Mouse (Mus musculus): ENCODE data around the gene Slit3.

Slit3 gene

DNA sequence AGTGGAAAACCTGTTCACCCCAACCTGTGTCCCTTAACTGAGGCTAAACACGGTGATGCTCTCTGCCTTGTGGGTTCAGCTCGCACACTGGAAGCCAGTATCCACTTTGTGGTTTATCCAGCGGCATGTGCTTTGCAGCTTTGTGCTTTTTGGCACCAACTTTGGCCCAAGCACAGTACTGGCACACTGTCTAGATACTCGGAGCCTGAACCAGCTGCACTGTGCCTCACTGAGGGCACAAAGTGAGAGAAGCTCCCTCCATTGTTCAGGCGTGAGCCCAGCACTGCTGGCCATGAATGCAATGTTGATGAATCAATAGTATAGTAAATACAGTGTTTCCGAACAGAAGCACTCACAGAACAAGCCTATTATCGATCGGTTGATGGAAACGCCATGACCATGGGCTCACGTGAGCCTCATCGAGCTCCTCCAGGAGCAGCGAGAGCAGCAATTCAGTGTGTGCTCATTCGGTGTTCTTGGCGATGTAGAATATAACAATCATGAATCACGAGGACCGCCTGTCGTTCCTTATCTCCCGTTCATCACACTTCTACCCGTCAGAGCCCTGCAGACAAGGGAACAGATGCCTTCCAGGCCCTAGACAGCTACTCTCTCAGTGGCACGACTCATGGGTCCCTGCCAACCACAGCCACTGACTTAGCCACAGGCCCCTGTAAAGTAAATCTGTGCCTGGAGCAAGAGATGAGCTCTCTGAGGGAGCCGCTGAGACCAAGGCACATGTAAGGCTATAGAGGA is 503.7 kb downstream of the Slit3 start:
- DNase-seq (ENCODE audit: low read depth, low spot score) = peak; percentile 70

DNA sequence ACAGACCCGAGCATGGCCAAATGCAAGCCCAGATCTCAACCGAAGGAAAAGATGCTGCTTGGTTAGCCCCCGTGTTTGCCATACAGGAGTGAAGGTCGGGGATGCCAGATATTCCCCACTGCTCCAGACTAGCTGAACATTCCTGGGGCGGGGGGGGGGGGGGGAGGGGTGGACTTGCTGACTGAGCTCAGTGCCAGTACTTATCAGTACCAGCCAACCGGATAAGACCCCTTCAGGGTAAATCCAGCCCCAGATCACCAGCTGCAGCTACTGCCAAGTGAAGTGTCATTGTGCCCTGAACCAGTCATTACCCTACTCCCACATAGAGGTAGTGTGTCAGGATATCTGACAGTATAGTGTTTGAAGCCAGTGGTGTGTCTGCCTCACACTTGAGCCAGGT is 504.6 kb downstream of the Slit3 start:
- DNase-seq (ENCODE audit: low read depth, low spot score) = no peak

DNA sequence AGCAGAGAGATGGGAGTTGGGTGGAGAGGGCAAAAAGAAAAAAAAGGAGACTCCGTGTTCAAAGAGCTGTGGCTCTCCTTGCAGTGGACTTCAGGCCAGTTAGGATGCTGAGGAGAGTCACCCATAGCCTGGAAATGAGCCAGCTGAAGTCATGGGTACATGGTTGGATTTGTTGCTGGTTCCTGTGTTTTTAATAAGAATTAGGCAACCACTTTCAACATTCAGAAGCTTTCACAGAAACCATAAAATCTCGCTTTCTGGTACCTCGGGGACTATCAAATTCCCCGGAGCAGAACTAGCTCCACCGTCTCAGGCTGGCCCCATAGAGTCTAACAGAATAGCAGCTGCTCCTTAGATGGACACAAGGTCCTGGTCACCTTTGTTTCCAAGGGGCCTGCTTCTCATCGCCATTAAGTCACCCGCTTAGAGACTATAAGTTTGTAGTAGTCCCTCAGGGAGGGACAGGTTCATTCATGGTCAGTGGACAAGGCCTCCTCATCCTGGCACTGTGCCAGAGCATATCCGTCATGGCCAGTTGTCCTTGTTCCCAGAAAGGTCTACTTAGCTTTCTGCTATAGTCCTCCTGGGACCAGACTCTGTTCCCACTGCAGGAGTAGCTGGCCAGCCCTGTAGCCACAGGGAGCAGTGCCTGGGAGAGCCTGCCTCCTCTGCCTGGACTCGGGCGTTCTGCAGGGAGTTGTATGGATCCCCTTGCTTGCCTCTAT is 505.3 kb downstream of the Slit3 start:
- no peak for DNase-seq (ENCODE audit: low read depth, low spot score)

DNA sequence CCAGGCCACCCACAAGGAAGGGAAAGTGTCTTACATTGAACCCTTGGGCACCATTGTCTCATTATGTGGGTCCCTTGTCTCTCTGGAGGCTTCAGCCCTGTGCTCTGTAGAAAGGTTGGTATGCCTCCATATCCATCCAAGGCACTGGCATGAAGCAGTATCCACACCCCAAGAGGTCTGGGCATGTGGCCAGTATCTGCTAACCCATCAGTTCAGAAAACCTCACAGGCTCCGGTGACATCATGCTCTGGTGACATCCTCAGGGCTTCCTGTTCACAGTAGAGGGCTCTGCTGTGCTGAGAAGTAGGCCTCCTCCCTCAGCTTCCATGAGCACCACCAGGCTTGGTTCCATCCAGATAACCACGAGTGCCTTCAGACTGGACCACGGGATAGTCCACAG is 506.8 kb downstream of the Slit3 start:
- peak; percentile 76 for DNase-seq (ENCODE audit: low read depth, low spot score)

DNA sequence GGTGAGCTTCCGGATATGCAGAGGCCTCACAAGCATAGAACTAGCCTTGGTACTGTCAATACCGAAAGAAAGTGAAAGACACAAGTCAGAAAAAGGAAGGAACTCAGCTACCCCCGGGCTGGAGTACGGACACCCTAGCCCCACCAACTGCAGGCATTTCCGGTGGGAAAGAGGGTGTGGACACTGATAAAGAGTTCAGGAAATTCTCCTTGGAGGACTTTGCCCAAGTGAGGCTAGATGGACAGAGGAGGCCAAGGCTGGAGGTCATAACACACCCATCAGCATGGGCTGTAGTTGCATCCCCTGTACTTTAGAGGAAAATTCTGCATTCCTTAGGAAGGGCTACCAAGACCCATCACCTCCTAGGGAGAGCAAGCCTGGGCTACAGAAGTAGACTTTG is 511.2 kb downstream of the Slit3 start:
- DNase-seq (ENCODE audit: low read depth, low spot score) = no peak

DNA sequence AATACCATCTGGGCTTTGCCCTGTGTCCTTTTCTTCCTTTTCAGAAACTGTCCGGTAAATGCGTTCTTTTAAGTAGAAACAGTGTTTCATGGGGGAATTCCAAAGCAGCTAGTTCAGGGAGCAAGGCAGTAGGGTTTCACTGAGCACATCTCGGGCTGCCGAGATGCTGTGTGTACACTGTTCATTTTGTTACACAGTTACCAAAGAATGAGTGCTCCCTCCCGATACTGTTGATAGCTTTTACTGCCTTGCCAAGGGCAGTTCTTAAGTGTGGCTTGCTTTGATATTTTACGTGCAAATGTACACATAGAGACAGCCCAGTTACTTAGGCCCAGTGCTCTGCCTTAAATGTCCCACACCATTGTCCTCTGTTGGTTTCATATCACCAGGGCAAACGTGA is 516.1 kb downstream of the Slit3 start:
- no peak for DNase-seq (ENCODE audit: low read depth, low spot score)

DNA sequence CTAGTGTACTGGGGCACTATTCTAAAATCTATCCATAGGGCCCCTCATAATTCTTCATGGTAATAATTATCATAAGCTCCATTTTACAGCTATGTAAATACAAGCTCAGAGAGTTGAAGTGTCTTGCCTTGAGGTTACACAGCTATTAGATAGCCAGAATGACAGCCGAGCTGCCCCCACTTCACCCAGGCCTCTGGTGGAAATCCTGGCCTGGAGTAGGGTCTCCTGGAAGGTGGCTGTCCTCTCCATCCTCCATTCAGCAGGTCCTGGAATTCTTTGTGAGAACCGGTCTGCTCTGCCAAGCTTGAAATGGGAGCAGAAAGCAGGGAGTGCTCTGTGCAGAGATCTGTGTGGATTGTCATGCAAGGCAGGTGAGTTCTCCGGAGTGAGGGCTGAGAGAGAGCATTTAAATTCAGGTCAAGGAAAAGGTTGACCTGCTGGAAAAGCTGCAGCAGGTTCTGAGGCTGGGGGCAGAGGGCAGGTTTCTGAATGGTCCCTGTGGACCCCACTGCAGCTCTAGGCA is 517.9 kb downstream of the Slit3 start:
- DNase-seq (ENCODE audit: low read depth, low spot score) = no peak

DNA sequence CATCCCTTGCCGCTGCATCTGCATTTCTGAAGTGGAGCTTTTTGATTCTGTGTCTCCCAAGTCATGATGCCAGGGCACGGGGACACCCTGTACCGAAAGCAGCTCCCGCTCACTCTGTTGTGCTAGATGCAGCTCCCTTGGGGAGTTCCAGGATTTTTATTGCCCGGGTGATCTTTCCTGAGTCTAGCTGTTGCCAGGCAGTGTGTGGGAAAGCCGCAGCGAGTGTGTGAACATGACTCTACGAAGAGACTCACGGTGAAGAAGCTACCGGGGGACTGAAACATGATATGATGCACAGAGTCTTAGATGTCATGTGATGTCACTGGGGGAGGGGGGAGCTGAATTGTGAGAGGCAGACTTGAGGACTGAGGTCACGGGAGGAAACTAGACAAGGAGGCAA is 518.4 kb downstream of the Slit3 start:
- peak; percentile 71 for DNase-seq (ENCODE audit: low read depth, low spot score)

DNA sequence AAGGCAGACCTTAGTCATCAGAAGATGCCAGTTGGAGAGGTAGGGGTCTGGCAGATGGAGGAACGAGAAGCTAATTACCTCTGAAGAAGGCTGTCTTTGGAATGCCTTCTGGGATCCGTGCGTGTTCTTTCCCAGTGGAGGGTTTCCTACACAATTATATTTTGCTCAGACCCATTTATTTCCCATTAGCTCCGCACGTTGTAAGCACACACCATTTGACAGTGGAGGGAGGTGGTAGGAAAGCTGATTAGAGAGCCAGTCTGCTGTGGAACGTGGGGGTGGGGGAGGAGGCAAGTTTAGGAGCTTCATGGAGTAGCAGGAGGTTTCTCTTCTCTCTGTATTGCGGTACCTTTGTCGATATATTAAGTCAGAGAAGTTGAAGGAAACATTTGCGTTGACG is 530.3 kb downstream of the Slit3 start:
- DNase-seq (ENCODE audit: low read depth, low spot score) = no peak

DNA sequence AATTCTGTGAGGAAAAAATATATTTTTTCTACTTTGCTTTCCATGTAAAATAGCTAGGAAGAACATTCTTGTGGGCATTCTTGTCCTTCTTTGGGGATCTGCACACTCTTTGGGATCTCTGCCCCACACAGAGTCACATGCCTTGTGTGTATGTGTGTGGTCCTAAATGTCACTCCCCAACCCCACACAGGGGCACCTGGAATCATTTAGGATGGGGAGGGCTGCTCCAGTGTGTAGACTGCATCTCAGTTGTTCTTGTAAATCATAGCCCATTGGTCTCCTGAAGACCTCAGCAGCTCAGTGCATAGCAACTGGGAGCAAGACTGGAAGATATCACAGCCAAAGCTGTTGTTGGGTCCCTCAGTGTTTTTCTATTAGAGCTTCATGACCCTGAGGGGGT is 534.8 kb downstream of the Slit3 start:
- DNase-seq (ENCODE audit: low read depth, low spot score) = no peak

DNA sequence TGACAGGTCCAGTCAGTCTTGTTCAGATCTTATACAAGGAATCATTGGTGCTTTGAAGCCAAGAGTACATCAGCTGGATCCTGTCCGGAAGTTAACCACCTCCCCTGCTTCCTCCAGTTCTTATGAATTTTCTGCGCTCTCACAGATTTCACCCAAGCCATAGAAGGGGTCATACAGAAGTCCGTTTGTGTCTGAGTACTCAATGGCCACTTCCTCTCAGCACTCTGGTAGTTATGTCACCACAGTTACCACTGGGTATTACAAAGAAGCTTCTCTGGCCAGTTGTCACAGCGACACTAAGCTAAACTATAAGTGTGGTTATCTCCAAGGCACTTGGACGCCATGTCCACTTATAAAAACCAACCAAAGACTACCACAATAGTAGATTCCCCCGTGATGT is 536.6 kb downstream of the Slit3 start:
- no peak for DNase-seq (ENCODE audit: low read depth, low spot score)

DNA sequence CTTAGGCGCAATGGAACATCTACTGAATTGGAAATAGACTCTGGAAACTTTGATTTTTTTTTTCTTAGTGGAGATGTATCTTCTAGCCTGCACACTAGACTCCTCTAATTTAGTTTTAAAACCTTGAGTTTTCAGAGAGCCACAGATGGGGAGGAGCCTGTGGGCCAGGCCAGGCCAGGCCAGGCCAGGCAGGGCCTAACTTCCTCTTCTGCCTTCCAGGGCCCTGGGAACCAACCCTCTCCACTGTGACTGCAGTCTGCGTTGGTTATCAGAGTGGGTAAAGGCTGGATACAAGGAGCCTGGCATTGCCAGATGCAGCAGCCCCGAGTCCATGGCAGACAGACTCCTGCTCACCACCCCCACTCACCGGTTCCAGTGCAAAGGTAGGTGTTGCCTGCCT is 539.9 kb downstream of the Slit3 start:
- no peak for DNase-seq (ENCODE audit: low read depth, low spot score)

DNA sequence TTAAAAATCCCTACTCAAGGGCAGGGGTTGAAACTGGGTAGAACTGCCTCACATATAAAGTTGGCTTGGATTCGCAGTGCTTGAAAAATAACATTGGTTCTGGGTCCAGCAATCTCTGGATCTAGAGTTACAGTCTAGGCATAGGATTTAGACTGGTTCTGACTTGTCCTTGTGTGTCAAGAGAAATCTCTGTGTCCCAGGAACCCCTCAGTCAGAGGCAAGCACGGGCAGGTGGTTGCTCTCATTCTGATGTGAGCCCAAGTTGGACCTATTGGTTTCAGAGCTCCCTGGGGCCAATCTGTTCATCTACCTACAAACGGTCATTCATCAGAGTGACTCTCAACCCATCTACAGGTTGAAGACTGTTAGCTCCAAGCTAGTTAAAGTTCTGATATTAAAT is 541.9 kb downstream of the Slit3 start:
- DNase-seq (ENCODE audit: low read depth, low spot score) = no peak

DNA sequence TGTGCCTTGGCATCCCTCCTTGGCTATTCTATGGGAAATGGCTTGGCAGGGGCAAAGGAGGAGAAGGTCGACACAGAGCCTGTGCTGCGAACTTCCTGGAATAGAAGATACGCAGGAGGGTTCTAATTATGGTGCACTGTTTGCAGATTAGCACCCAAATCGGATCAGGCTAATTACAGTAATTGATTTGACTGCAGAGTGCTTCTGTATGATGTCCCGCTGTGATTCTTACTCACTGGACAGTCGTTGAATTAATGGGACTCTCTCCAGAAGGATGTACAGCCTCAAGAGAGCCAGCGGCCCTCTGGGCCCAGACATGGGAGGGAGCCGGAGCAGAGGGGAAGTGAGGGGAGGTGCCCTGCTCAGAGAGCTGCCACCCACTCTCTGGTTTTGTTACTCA is 542.6 kb downstream of the Slit3 start:
- peak; percentile 43 for DNase-seq (ENCODE audit: low read depth, low spot score)

DNA sequence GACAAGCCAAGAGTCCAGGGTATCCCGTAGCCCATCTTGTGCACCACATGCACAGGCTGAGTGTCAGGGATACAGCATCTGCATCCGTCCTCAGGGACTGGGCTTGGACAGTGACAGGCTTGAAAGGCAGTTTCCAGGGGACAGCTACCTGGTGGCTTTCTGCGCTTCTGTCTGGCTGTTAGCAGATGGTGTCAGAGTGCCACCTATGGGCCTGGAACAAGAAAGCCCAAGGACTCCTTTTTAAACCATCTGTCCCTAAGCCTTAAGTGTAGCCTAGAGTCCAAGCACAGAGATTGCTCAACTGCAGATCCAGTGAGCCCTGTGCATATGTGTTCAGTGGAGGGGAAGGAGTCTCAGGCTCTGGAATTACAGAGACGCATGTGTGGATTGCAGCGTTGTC is 544.0 kb downstream of the Slit3 start:
- DNase-seq (ENCODE audit: low read depth, low spot score) = peak; percentile 91

DNA sequence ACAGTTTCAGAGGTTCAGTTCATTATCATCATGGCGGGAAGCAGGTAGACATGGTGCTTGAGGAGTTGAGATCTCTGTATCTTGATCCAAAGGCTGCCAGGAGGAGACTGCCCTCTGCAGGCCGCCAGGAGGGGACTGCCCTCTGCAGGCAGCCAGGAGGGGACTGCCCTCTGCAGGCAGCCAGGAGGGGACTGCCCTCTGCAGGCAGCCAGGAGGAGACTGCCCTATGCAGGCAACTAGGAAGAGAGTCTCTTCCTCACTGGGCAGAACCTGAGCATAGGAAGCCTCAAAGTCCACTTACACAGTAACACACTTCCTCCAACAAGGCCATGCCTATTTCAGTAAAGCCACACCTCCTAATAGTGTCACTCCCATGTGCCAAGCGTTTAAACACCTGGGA is 546.4 kb downstream of the Slit3 start:
- peak; percentile 41 for DNase-seq (ENCODE audit: low read depth, low spot score)

DNA sequence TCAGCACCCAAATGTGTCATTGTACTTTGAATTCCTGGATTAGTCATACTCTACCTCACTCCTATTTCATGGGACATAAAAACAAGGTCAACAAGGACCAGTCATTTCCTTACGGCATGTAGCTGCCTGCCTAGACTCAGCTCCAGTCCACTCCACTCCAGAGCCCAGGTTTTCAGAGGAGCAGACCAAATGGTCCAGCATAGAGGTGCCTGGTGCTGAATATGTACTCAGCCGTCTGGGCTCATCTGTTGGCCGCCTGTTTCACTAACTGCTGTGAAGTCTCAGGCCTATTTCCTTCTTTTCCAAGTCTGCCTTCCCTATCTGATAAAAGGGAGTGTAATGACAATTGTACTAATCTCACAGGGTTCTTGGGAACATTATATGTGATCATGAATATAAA is 547.1 kb downstream of the Slit3 start:
- DNase-seq (ENCODE audit: low read depth, low spot score) = peak; percentile 86

DNA sequence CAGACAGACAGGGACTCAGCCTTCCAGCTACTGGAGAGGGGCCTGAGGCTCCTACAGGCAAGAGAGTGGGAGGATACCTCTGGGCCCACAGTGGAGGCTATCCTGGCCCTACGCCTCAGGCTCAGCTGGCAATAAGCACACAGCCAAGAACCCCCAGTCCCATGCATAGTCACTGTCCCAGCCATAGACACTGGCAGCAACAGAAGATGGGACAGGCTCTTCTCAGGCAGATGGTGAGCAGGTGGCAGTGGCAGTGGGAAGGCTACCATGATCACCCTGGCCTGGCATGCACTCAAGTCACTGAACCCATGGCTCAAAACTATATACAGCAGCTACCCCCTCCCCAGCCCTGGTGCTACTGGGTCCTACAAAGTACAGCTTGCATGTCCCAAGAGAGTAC is 547.7 kb downstream of the Slit3 start:
- DNase-seq (ENCODE audit: low read depth, low spot score) = peak; percentile 94

DNA sequence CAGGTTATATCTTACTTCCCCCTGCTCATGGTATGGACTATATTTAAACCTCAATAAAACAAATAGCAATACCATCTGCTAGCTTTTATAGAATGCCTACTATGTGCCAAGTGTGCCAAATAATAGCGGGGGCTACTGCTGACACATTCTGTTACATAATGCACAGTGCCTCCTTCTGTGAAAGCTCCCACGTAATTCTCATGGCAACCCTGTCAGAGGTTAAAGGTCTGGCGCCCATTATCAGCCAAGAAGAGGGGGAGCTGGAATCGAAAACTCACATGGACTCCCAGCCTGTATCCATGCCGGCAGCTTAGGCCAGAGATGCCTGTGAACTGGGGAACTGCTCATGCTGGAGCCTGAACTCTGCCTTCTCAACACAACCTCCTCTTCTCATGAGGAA is 548.5 kb downstream of the Slit3 start:
- peak; percentile 51 for DNase-seq (ENCODE audit: low read depth, low spot score)

DNA sequence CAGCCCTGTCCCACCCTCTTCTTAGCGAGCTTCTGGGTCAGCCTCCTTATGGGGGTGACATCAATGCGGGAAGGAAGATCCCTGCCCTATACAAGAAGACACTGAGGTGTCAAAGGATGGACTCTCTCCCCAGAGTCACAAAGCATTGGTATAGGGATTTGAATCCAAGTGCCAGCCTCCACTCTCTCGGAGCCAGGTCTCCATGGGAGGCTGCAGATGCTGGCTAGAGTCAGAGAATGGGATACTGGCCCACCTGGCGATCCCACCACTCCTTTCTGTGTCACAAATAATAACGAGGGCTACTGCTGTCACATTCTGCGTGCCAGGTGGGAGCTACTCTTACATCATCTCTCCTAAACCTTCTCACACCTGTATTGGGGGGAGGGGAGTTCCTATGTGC is 549.2 kb downstream of the Slit3 start:
- DNase-seq (ENCODE audit: low read depth, low spot score) = no peak

DNA sequence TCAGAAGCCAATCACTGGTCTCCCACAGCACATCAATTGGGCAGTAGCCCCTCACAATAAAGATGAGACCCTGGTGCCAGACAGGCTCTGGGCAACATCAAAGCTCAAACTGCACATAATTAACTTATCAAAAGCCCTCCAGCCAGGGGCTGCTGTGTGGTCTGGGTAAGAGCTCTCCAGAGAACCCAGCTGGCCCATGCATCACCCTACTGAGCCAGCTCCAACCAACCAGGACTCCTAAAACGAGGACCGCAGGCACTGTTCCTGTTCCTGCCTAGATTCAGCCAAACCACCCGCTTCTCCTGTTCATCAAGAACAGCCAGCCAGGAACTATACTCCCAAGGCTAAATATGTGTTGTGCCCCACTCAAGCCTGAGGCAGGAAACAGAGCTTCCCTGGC is 549.7 kb downstream of the Slit3 start:
- DNase-seq (ENCODE audit: low read depth, low spot score) = no peak

DNA sequence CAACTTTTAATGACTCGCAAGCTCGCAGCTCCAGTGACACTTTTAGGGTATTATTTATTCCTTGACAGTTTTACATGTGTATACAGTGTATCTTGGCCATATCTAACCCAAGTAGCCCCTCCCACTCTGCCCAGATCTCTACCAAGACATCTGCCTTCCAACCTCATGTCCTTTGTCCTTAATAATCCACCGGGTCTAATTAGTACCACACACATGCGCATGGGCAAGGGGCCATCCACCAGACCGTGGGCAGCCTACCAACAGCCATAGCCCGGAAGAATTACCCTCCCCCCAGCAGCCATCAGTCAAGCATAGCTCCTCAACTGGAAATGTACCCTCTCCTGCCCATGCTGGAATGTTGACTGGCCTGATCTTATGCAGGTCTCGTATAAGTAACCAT is 552.0 kb downstream of the Slit3 start:
- no peak for DNase-seq (ENCODE audit: low read depth, low spot score)

DNA sequence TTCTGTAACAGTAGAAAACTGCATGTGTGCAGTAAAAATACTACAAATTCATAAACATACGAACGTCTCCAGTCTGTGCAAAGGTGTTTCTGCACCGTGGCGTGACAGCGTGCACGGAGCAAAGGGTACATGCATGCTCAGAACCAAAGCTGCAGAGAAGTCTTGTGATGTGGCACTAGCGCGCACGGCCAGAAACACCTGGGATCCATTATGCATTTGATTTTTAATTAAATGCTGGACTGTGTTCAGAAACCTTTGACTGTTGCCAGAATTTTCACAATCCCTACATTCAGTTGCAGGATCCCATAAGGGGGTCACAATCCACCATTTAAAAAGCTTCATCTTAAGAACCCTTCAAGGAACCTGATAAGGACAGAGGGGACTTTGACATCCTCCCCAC is 553.2 kb downstream of the Slit3 start:
- DNase-seq (ENCODE audit: low read depth, low spot score) = no peak
